Mouse (Mus musculus) mouse trophoblast stem cell (cell line): ENCODE results near the gene Chga.

Experiments used
- in situ Hi-C, 2 experiments: fragments of 300-500 bp; cut with MseI, MboI; formaldehyde crosslinking; loops; 2 replicates in 1 of 2; 3 replicates in 1 of 2; pipeline ENCODE4 v1.15.1; 2025

The Chga gene

DNA sequence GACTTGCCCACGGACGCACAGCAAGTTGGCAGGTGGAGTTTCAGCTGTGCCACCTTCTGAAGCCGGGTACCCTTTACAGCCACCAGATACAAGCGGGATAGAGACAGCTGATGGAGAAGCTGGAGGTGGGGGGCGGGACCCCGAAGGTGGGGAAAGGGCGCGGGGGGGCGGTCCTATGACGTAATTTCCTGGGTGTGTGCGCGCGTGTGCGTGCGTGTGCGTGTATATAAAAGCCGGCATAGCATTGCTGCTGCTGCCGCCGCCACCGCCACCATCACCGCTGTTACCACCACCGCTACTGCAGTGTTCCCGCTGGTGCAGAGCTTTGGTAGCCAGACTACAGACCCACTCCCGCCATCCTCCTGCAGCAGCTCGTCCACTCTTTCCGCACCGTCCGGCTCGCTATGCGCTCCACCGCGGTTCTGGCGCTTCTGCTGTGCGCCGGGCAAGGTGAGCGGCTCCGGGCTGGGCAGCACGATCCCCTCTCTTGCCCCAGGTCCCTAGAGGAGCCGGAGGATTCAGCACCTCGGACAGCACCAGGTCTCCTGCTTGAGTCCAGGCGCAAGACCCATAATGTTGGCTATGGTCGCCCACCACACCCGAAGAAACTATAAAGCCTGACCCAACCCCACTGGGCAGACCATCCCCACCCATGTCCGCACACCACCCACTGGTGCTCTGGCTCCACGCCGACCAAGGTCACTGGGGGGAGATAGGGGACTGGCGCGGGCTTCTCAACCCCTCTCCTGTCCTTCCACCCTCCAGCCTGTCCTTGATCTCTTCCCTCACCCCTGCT lies at the start of gene Chga:
Gene Chga, plus strand, starts transcription at position 249 of the 796 bp plus-strand sequence.
- in situ Hi-C loops, result no loop called here

DNA sequence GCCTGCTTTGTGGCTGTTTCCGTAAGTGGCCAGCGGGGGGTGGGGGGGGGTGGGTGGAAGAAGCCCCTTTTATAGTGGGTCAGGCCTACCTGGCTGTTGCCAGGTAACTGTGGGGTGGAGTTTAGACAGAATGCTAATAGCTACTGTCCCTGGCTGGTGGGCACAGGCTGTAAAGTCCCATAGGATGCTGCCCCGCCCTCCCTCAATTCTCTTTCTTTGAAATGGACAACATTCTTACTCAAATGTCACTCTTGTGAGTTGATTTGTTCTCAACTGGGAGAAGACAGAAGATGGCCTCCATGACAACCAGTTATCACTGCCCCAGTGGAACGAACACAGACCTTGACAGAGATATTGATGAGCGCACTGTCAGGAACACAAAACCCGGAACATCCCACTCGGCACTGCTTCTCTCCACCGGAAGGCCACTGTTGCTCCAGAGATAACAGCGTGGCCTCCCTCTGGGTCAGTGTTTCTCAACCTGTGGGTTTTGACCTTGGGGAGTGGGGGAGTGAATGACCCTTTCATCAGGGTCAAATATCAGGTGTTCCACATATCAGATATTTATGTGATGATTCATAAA lies 49.5 kb upstream of the Chga start:
- in situ Hi-C loops, result loop anchor here in 1 of 2 experiments (25.0 kb wide), 1 partner anchor 207 kb away; the partner anchor contains the start of gene Itpk1

DNA sequence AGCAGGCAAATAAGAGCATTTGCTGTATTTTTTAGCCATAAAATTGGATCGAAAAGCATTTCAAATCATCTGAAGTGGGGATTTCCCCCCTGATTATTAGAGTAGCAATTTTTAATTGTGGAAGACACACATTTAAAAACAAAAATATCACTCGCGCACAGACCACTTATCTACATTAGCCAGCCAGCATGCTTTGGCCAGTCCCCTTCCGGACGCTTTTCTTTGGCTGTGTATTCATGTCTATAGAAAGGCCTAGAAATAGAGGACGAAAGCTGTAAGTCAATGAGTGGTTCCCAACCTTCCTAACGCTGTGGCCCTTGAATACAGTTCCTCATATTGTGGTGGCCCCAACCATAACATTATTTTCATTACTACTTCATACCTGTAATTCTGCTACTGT lies 48.8 kb upstream of the Chga start:
- in situ Hi-C loops, result loop anchor here in 1 of 2 experiments (25.0 kb wide), 1 partner anchor 206 kb away; the partner anchor contains the start of gene Itpk1

DNA sequence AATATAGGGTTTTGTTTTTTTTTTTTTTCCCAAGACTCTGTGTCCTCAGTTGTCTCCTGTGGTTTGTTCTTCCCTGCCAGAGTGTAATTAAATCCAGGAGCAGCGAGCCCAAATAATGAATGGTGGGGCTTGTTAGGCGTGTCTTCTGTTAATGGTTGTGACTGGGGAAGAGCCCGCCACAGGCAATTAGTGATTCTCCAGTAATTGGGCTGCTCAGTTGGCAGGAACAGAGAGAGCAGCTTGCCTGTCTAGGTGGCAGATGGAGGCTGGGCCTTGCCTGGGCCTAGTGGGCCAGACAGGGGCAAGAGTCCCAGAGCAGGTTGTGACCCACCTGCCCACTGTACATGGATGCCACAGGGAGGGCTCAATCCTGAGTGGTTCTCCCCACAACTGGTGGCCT lies 43.4 kb upstream of the Chga start:
- in situ Hi-C loops, result loop anchor here in 1 of 2 experiments (25.0 kb wide), 1 partner anchor 201 kb away; the partner anchor contains the start of gene Itpk1

DNA sequence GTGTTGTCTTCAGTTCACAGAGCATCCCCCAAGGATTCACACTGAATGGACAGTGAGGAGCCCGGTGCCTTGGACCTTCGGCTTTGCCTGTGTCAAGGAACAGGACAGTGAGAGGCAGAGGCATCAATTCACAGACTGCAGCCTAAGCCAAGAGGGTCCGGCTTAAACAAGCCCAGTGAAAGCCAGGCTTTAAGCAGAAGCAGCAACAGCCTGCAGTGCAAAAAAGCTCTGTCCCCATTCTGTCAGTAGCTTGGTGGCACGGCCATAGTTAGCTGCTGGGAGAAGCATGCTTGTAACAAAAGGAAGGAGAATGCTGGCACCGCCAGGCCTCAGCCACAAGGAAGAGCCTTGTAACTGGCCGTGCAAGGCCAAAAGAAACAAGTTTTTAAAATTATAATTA lies 40.6 kb upstream of the Chga start:
- in situ Hi-C loops, result loop anchor here in 1 of 2 experiments (25.0 kb wide), 1 partner anchor 198 kb away; the partner anchor contains the start of gene Itpk1

DNA sequence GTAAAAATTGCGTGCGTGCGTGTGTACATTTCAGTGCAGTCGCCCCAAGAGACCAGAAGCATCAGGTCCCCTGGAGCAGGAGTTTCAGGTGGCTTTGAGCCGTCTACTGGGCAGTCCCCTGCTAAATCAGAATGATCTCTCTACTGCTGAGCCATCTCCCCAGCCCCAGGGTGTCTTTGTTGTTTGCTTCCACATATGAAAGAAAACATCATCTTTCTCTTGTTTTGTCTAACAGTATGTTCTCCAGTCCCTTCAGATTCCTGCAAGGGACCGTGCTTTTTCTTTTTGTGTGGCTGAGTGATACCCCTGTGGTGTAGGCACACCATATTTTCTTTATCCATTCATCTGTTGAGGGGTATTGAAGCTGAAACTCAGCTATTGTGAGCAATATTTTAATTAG lies 40.0 kb upstream of the Chga start:
- in situ Hi-C loops, result loop anchor here in 1 of 2 experiments (25.0 kb wide), 1 partner anchor 198 kb away; the partner anchor contains the start of gene Itpk1

DNA sequence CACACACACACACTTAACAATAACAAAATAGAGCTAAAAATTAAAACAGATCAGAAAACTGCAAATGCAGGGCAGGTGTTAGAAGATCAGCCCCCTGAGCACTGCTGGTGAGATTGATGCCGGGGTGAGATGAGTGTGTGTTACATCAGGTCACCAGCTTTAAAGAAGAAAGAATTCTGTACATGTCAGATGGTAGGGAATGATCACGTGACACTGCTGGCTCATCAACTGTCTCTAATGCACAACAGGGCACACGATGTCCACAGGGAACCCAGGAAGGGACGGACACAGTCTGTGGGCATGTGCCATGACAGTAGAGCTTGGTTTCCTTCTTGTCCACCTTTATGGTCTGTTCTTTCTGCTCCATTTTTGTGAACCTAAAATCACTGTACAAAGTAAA lies 38.6 kb upstream of the Chga start:
- in situ Hi-C loops, result loop anchor here in 1 of 2 experiments (25.0 kb wide), 1 partner anchor 196 kb away; the partner anchor contains the start of gene Itpk1

DNA sequence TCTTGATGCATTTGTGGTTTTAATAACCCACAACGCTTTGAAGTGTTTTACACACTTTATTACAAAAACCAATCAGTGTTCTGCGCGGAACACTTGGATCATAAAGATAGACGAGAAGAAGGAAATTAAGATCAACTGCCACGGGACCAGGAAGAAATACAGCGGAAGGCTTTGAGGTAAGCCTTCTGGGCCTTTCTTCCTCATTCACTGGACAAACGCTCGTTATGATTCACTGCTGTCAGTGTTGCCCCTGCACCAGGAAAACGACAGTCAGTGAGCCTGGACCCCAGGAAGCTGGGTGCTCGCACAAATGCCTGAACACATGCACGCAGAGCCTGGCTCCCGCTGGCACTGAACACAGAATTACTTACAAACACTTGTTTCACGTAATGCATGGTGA lies 37.1 kb upstream of the Chga start:
- in situ Hi-C loops, result loop anchor here in 1 of 2 experiments (25.0 kb wide), 1 partner anchor 195 kb away; the partner anchor contains the start of gene Itpk1

DNA sequence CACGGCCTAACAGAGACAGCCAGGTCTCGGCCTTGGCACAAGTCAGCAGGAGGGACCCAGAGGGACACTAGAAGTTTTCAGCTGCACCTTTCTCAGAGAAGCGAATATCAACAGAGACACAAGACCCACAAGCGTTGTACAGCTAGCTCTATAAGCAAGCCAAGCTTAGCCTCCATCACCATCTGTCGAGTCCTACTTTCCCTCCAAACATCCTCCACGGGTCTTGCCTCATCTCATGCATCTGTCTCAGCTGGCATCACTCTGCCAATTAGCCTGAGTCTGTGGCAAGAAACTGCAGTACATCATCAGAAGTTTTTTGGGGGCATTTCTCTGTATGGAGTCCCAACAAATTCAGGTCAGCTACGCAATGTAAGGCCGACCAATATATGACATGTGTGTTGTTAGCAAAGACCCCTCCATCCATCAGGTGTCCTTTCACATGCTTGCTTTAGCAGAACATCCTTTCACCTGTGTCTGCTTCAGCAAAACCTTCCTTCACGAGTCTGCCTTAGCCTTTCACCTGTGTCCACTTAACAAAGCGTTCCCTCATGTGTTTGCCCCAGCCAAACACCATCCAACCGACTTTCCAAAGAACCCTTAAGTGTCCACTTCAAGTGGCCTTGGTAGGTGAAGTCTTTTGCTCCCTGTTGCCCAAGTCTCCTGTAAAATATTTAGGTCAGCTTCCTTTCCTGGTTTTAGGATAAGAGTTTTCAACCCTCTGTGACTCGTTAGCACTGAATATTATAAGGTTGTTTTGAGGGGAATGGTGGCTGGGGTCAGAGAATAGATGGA lies 34.6 kb upstream of the Chga start:
- in situ Hi-C loops, result loop anchor here (10.0 to 25.0 kb wide), 2 partner anchors 192 to 205 kb away; partner anchors contain the start of gene Itpk1 (in 1 of the 2)

DNA sequence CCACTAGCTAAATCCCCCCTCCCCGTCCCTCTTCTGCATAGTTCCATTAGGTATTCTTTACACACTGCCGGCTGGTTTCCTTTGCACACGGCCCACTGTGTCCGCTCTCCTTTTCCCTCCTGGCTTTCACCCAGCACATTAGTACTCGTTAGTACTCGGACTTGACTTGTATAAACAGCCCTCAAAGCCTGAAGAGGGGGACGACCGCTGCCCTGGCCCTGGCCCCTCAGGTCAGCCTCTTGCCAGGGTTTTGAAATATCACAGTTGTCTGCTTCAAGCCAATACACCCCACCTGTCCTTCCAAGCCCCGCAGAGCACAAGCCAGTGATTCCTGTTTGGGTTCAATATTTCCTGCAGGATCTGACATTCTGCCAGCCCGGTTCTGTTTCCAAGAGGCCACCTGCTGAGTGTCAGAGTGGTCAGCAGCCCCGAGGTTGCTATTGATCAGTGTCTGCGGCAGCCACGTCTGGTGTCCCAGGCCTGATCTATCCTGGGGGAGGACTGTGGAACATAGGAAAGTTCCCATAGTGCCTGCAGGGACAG lies 32.9 kb upstream of the Chga start:
- in situ Hi-C loops, result loop anchor here (10.0 to 25.0 kb wide), 2 partner anchors 190 to 203 kb away; partner anchors contain the start of gene Itpk1 (in 1 of the 2)

DNA sequence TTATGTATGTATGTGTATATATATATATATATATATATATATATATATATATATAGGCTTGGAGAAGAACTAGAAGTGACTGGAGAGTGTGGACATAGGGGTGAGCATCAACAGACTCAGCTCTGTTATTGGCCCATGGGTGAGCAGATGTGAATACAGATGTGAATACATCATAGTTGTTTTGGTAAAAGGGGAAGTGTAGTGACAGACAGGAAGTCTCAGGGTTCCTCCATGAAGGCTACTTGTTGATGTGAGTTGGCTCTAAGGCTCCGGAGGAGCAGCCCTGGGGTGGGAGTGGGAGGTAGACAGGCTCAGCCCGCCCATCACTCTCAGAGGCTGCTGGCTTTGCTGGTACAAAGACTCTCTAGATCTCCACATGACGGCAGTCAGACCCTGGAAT lies 30.6 kb upstream of the Chga start:
- in situ Hi-C loops, result loop anchor here (10.0 to 25.0 kb wide), 2 partner anchors 188 to 201 kb away; partner anchors contain the start of gene Itpk1 (in 1 of the 2)

DNA sequence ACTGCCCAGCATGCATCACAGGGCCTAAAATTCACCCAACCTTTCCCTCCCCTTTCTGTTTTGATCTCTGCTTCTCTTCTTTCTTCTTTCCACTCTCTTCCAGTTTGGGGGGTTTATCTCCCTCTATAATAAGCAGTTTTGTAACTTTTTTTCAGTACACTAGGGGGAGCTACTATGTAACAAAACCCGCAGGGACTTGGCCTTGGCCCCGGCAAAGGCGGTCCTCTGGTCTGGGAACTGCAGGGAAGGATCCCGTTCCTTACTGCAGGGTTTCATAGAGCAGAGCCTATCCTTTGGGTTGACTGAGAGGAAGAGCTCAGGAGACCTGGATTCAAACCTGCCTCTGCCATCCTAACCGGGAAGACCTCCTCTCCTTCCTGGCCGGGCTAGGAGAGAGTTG lies 30.0 kb upstream of the Chga start:
- in situ Hi-C loops, result loop anchor here (10.0 to 25.0 kb wide), 2 partner anchors 188 to 200 kb away; partner anchors contain the start of gene Itpk1 (in 1 of the 2)

DNA sequence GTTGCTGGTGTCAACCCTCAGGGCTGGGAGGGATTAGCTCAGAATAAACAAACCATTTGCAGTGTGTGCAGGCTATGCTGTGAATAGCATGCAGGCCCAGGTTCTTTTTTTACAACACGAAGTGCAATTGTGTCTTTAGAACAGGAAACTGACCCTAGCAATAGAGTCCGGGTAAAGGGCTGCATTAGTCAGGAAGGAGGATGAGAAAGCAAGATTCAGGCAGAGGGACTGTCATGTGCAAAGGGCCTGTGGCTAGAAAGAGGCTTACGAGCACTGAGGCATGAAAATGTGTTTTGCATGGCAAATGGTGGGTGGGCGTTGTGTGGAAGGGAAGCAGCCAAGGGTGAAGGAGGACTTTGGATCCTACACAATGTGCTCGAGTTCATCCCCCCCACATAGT lies 26.8 kb upstream of the Chga start:
- in situ Hi-C loops, result loop anchor here in 1 of 2 experiments (10.0 kb wide), 1 partner anchor 197 kb away; no protein-coding TSS in a partner anchor

DNA sequence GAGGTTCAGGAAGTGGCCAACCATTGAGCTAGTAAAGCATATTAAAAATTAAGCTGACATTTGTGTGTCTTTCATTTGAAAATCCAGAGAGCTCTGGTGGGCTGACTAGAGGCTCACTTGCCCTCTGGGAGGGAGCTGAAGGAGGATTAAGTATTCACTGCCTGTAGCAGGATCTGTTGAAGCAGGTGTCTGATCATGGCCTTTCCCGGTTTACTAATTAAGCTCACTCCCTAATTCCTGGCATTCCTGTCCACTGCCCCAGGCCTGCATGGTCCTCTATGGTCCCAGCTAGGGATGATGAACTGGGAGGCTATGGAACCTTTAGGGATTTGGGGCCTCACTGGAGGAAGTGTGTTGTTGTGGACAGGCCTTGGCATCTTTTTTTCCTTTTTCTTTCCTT lies 19.0 kb upstream of the Chga start:
- in situ Hi-C loops, result no loop called here

DNA sequence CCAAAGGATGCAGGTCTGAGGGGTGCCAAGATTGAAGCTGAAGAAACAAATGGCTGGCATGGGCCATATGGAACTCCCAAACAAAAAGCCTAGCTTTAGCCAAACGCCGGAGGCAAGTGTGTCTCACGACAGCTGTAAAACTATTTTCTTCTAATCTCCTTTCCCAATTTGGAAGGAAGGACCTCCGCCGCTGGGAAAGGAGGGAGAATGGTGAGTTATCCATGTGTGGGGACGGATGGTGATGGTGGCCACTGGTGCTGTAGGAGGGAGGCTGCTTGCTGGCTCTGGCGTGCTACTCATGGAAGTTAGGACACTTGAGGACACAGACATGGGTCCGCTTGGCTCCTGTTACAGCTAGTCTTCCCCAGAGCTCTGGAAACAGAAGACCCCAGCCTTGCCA lies 14.5 kb upstream of the Chga start:
- in situ Hi-C loops, result no loop called here

DNA sequence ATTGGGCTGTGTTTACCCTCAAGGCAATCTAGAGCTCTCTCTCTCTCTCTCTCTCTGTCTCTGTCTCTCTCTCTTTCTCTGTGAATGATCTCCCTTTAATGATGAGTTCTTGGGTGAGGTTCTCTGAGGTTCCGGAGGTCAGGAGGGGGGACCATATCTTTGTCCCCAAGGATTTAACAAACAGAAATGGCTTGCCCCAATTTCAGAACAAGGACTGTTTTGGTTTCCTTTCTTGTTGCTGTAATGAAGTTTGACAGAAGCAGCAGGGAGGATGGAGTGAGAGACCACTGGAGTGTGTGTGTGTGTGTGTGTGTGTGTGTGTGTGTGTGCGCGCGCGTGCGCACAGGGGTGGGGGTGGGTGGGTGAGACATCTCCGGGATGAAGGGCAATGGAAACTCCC lies 13.6 kb upstream of the Chga start:
- in situ Hi-C loops, result no loop called here

DNA sequence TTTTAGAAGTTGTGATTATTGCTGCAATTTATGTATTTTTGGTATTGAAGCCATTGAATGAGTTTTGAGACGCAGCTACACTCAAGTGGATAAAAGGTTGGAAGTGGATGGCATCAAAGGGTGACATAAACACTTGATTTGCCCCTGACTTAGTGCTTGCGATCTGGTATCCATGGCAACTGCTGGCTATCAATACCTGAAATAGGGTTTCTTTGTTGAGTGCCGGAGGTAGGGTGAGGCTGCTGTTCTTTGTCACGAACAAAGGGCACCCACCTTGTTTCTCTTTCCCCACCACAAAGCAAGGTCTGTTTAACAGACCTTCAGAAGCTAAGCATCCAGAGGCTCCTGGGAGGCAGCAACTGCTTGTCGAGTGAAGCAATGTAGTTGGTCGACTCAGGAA lies 9.6 kb upstream of the Chga start:
- in situ Hi-C loops, result no loop called here

DNA sequence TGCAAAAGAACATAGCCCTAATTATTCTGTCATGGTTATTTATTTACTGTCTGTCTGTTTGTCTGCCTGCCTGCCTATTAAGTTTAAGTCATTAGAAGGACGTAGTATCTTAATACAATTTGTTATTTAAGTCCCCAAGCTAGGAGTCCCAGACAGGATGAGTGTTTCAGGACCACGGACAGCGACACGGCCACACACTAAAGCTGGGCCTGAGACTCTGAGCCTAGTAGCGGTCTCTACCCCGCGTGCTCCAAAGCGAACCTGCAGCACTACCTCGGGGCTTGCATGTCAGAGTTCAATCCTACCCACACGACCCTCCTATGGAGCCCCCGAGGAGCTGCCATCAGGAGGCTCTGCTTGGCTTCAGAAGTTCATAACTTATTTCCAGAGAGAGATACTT lies 4.2 kb upstream of the Chga start:
- in situ Hi-C loops, result no loop called here

DNA sequence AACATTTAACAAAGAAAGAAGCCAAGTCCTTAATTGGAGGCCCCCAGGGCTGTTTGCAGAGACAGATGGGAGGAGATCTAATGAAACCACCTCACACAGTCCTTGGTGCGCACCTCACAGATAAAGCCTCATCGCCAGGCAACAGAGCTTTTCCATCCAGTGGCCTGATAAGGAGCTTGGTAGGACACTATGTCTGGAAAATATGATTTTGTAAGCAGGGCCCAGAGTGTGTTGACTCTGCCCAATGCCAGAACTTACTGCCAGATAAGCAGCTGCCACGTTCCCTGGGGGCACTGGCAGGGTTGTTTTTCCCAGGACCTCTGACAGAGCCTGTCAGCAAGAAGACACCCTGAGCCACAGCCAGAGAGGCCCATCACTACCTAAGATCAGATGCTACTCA lies 3.6 kb upstream of the Chga start:
- in situ Hi-C loops, result no loop called here

DNA sequence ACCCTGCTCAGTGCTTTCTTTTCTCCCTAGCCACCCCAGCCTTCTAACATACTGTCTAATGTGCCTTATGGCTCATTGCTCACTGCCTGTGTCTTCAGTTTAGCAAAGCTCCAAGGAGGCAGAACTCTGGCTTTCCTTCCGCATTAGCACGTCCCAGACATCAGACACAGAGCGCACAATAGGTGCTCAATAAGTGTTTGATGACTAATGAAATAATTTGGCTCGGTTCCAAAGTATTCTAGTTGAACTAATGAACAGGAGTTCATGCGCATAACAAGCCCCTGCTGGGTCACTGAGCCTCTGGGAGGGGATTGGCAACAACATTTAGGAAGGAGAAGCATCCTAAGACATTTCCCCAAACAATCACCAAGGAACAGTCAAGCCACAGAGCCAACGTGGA lies 2.8 kb upstream of the Chga start:
- in situ Hi-C loops, result no loop called here

DNA sequence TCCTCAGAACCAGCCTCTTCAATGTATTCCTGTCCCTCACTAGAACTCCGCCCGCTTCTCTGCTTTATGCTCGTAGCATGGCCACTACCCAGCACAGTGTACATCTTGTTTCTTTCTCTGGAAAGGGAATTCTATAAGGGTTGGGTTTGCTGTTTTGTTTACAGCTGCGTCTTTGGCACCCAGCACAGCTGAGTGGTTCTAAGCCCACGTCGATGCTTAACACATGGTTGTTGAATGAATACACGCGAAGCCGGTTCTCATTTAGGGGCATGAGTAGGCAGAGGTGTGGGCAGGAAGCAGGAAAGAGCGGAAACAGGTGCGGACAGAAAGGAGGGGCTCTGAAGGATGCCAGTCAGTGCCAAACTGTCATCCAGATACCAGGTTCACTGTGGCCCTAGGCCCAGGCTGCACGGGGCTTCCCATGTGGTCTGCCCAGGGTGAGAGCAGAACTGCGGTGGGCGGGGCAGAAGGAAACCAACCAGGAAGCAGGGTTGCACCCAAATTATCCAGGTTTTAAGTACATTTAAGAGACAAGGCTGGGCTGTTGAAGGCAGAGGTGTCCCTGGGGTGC lies 979 bp upstream of the Chga start:
- in situ Hi-C loops, result no loop called here
